ENCODE assay signal across 16 mouse cellular contexts in the genomic region with DNA sequence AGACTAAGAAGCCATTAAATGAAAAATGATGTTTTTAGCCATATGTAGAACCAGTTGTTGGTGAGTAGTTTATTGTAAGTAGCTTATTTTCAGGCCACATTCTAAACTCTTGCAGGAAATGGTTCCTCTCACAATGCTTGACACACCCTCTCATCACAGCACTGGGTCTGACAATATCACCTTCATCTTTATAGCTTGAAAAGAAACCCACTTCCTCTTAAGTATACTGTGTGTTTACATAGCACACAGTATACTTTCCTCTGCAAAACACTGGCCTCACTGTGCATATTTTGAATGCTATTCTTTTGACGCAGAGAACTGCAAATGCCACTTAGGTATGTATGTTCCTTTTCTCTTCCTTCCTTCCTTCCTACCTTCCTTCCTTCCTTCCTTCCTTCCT. TPM values are rescaled to one million over a fixed set of nuclear protein-coding genes. Genes with fewer than 3 reads are reported as not detected.
A peak's percentile ranks its signal among the peaks of the same experiment; 100 is the strongest.
DNase-seq lines count a peak whose midpoint lies in the region; ATAC-seq lines count a peak whose summit lies in the region.
"Had no signal": no experiment of that assay in that cellular context is flagged by ENCODE, and none has a peak within 500 bp of the region (broad histone marks: within the 10 kb centered on the region; RNA-seq: fewer than 3 reads in every experiment).

No protein-coding gene starts in this region.

- DNase-seq in 416B (ENCODE audit: low read depth), result peak; percentile 82
- peak; percentile 82 for DNase-seq in CD4-positive helper T cell, adult 2 months (ENCODE audit: low read depth, low spot score)
- no peak for DNase-seq in testis, postnatal 10 days (ENCODE audit: low spot score)
- DNase-seq in gastrocnemius, postnatal 4 days (ENCODE audit: low spot score in 2 of 2), result no peak
- no peak for DNase-seq in cerebellum, postnatal 25 days
- DNase-seq: adrenal gland, postnatal 10 days; cerebellum, adult 2 months; heart, adult 2 months; heart, postnatal 14 days; kidney, postnatal 10 days; right cerebral cortex, postnatal 4 days had no signal

- peak; percentile 75 for ATAC-seq in common myeloid progenitor, adult 5-6 weeks (replicated peaks; ENCODE audit: low read depth, poor library complexity, severe bottlenecking)
- 0 out of 2 replicates have a peak, but pooled peaks have one; percentile 38 for ATAC-seq in monocyte, adult 5-6 weeks (replicated peaks; ENCODE audit: insufficient number of reproducible peaks, low FRiP score, low TSS enrichment, poor library complexity, severe bottlenecking)
- ATAC-seq: forebrain, embryonic 15.5 days; hindbrain, embryonic 16.5 days; midbrain, embryonic 13.5 days had no signal

RNA-seq across cellular contexts. Expression of a gene that starts 16.7 kb away (rescaled TPM):
- 16.3 and 17.8 TPM in 2 replicates for total RNA-seq in common myeloid progenitor, adult 5-6 weeks (2017)
- 35.3 to 43.4 TPM (median 37.8 TPM) in 3 replicates for total RNA-seq in monocyte, adult 5-6 weeks (2017)
- 10 to 100 TPM; 21.1 to 25.4 TPM for total RNA-seq in gastrocnemius, postnatal 4 days (2021)

RNA-seq across cellular contexts. Expression of a gene that starts 50.8 kb away (rescaled TPM):
- total RNA-seq in common myeloid progenitor, adult 5-6 weeks (2017), result 8.6 and 9.6 TPM in 2 replicates
- 14.7 to 27.1 TPM (median 23.8 TPM) in 3 replicates for total RNA-seq in monocyte, adult 5-6 weeks (2017)
- 10 to 100 TPM; 19.6 to 21.6 TPM for total RNA-seq in gastrocnemius, postnatal 4 days (2021)

Comparison
In these comparisons a context has a peak if more than half of its experiments do, and no peak if none do; other contexts are left out.
1. DNase-seq: peak in 416B (single experiment) and CD4-positive helper T cell, adult 2 months (single experiment); none in testis, postnatal 10 days (single experiment), gastrocnemius, postnatal 4 days (0 of 2) and cerebellum, postnatal 25 days (0 of 2).